ENCODE assay signal across 10 mouse cellular contexts in the genomic region with DNA sequence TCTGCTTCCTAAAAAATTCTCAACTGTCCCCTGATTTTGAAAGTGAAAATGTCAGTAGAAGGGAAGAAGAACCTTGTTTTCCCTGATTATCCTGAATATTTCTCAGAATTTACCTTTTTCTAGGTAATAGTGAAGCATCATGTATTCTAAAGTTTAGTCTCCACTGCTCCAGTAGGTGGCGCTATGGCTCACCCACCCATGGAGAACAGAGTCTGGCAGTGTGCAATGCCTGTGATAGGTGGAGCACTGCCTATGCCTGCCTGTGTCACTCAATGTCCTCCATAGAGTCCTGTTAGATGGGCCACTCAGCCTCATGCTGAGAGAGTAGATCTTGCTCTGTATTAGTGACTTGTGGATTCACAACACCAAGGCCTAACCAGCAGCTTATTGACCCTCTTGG.
A peak's percentile ranks its signal among the peaks of the same experiment; 100 is the strongest.
DNase-seq lines count a peak whose midpoint lies in the region; ATAC-seq and TF ChIP-seq lines count a peak whose summit lies in the region.
"Had no signal": no experiment of that assay in that cellular context is flagged by ENCODE, and none has a peak within 500 bp of the region (broad histone marks: within the 10 kb centered on the region; RNA-seq: fewer than 3 reads in every experiment).

No protein-coding gene starts in this region.

- H3K4me3 ChIP-seq in kidney, adult 2 months (ENCODE audit: insufficient read depth, low read depth, low read length): no peak overlapping the region
- no peak overlapping the region for H3K4me3 ChIP-seq in kidney, embryonic 14.5 days (ENCODE audit: low read length)
- no peak overlapping the region for H3K4me3 ChIP-seq in ES-Bruce4 (ENCODE audit: low read depth, low read length)
- no peak overlapping the region for H3K4me3 ChIP-seq in hindbrain, embryonic 10.5 days
- H3K4me3 ChIP-seq: heart, embryonic 13.5 days; liver, embryonic 13.5 days had no signal

- no peak for TF ChIP-seq EP300 in ES-Bruce4 (IDR thresholded peaks at IDR 0.05; ENCODE audit: insufficient read depth, low read depth, low read length)

- 31% methylated on average over 1 of the region's 1 CpGs for WGBS in kidney, adult 2 months
- 21% methylated on average over 1 of the region's 1 CpGs for WGBS in kidney, embryonic 14.5 days
- WGBS in hindbrain, embryonic 10.5 days: 30% methylated on average over 1 of the region's 1 CpGs

- no peak overlapping the region for H3K9ac ChIP-seq in kidney, embryonic 14.5 days (ENCODE audit: low read depth, low read length)
- no peak overlapping the region for H3K9ac ChIP-seq in ES-Bruce4 (ENCODE audit: low read depth, poor library complexity, severe bottlenecking)
- H3K9ac ChIP-seq: heart, embryonic 13.5 days; liver, embryonic 13.5 days had no signal

- no peaks in the 10 kb centered on the region for H3K36me3 ChIP-seq in kidney, adult 2 months (ENCODE audit: control insufficient read depth, insufficient read depth, low read length)
- H3K36me3 ChIP-seq in kidney, embryonic 14.5 days (ENCODE audit: control insufficient read depth, insufficient read depth, low read length): no peaks in the 10 kb centered on the region
- no peaks in the 10 kb centered on the region for H3K36me3 ChIP-seq in ES-Bruce4 (ENCODE audit: control insufficient read depth, insufficient read depth, low read length, poor library complexity, severe bottlenecking)
- H3K36me3 ChIP-seq in hindbrain, embryonic 10.5 days: no peaks in the 10 kb centered on the region
- H3K36me3 ChIP-seq: heart, embryonic 13.5 days; liver, embryonic 13.5 days had no signal

- TF ChIP-seq POLR2A in kidney, adult 2 months (IDR thresholded peaks at IDR 0.05; ENCODE audit: low read depth, low read length): no peak
- TF ChIP-seq POLR2A in ES-Bruce4 (IDR thresholded peaks at IDR 0.05; ENCODE audit: insufficient read depth, low read length): no peak

- H3K9me3 ChIP-seq in kidney, embryonic 14.5 days (ENCODE audit: control insufficient read depth, low read length): no peaks in the 10 kb centered on the region
- no peaks in the 10 kb centered on the region for H3K9me3 ChIP-seq in ES-Bruce4 (replicated peaks; ENCODE audit: control insufficient read depth, insufficient read depth, low read length, poor library complexity, severe bottlenecking)
- H3K9me3 ChIP-seq in hindbrain, embryonic 10.5 days: peaks cover 9% of the 10 kb centered on the region; the same call in 1 of the 2 replicates
- H3K9me3 ChIP-seq: heart, embryonic 13.5 days; liver, embryonic 13.5 days had no signal

- H3K27ac ChIP-seq in kidney, adult 2 months (ENCODE audit: insufficient read depth, low read depth, low read length): no peak overlapping the region
- H3K27ac ChIP-seq in kidney, embryonic 14.5 days (ENCODE audit: low read depth, low read length): no peak overlapping the region
- H3K27ac ChIP-seq in ES-Bruce4 (ENCODE audit: insufficient read depth, low read length): no peak overlapping the region
- H3K27ac ChIP-seq in hindbrain, embryonic 10.5 days: no peak overlapping the region
- H3K27ac ChIP-seq: heart, embryonic 13.5 days; liver, embryonic 13.5 days had no signal

- no peak overlapping the region for H3K4me2 ChIP-seq in kidney, embryonic 14.5 days (replicated peaks; ENCODE audit: low read depth, low read length)
- H3K4me2 ChIP-seq: heart, embryonic 13.5 days; liver, embryonic 13.5 days had no signal

- H3K4me1 ChIP-seq in kidney, adult 2 months (ENCODE audit: control insufficient read depth, insufficient read depth, low read length): no peaks in the 10 kb centered on the region
- no peaks in the 10 kb centered on the region for H3K4me1 ChIP-seq in kidney, embryonic 14.5 days (ENCODE audit: control insufficient read depth, insufficient read depth, low read length)
- no peaks in the 10 kb centered on the region for H3K4me1 ChIP-seq in ES-Bruce4 (ENCODE audit: control insufficient read depth, insufficient read depth, low read length)
- H3K4me1 ChIP-seq in hindbrain, embryonic 10.5 days (replicated peaks): no peaks in the 10 kb centered on the region
- H3K4me1 ChIP-seq: heart, embryonic 13.5 days; liver, embryonic 13.5 days had no signal

- peak; percentile 11 for DNase-seq in kidney, adult 2 months
- DNase-seq in 416B (ENCODE audit: low read depth): peak; percentile 27
- peak; percentile 55 to 65 for DNase-seq in adrenal gland, postnatal 36 days
- no peak for DNase-seq in right cerebral cortex, postnatal 36 days (ENCODE audit: low spot score in 2 of 2)
- no peak for DNase-seq in hindbrain, embryonic 10.5 days (ENCODE audit: low spot score)
- DNase-seq: liver, embryonic 13.5 days; right cerebral cortex, adult 18-20 months had no signal

- H3K27me3 ChIP-seq in kidney, adult 2 months (replicated peaks; ENCODE audit: control insufficient read depth, insufficient read depth, low read length): no peaks in the 10 kb centered on the region
- no peaks in the 10 kb centered on the region for H3K27me3 ChIP-seq in kidney, embryonic 14.5 days (ENCODE audit: control insufficient read depth, insufficient read depth, low read length)
- no peaks in the 10 kb centered on the region for H3K27me3 ChIP-seq in ES-Bruce4 (ENCODE audit: control insufficient read depth, insufficient read depth, low read length, poor library complexity, severe bottlenecking)
- H3K27me3 ChIP-seq in hindbrain, embryonic 10.5 days (ENCODE audit: insufficient read depth, poor library complexity, severe bottlenecking): no peaks in the 10 kb centered on the region
- H3K27me3 ChIP-seq: heart, embryonic 13.5 days; liver, embryonic 13.5 days had no signal

- peak; percentile 56; the same call in 1 of the 2 replicates for TF ChIP-seq CTCF in kidney, adult 2 months (conservative IDR thresholded peaks at IDR 0.05; ENCODE audit: insufficient read depth, insufficient read length, low read depth, low read length)
- TF ChIP-seq CTCF in ES-Bruce4 (IDR thresholded peaks at IDR 0.05; ENCODE audit: low read depth, low read length): peak; percentile 68

- ATAC-seq in kidney, embryonic 14.5 days (ENCODE audit: low FRiP score, low TSS enrichment): no peak

Comparison
In these comparisons a context has a peak if more than half of its experiments do, and no peak if none do; other contexts are left out.
1. DNase-seq: peak in kidney, adult 2 months (single experiment), 416B (single experiment) and adrenal gland, postnatal 36 days (2 of 2); none in right cerebral cortex, postnatal 36 days (0 of 2) and hindbrain, embryonic 10.5 days (single experiment).